Mouse (Mus musculus) cerebellum, postnatal 10 days (tissue): Measurements from ENCODE around the gene Rhot2.
"Not testable (repeated sequence)": the region's sequence is repeated elsewhere in the genome, so short reads cannot be mapped to it uniquely, and the experiment has no call there.

Source experiments
- DNase-seq, 2 experiments: peaks; one replicate each; pipeline ENCODE4 v3.0.0; 2021; ENCODE audit warnings: mixed read lengths in 2 of 2

Rhot2 gene

GRCm38 (mm10) chr17:25874148-25874720, 29.6 kb upstream of the Rhot2 start:
- DNase-seq, result no peak

DNA sequence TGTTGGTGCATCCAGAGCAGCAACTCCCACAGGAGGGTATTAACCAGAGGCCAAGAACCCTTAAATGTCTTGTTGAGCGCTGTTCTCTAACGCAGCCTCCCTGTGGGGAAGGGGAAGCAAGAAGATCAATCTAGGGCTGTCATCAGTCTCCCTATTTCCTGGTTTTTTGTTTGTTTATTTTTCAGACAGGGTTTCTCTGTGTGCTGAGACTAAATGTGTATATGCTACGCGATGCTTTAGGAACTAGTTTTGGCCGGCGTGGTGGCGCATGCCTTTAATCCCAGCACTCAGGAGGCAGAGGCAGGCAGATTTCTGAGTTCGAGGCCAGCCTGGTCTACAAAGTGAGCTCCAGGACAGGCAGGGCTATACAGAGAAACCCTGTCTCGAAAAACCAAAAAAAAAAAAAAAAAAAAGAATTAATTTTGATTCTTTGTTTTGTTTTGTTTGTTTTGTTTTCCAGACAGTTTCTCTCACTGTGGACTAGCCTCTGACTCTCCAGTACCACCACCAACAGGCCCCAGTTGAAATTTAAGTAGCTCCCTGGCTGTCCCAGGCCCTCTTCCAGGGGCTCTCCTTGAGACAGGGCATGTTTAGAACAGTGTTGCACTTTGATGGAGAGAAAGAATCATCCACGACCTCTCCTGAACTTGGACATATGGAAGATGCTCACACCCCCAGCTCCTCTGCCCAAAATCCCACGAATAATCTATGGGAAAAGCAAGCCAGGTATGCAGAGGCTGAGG, 28.9 kb upstream of the Rhot2 start:
- no peak for DNase-seq

GRCm38 (mm10) chr17:25872676-25873075, 28.0 kb upstream of the Rhot2 start:
- no peak for DNase-seq

GRCm38 (mm10) chr17:25871566-25871965, 26.9 kb upstream of the Rhot2 start:
- DNase-seq, result not testable (repeated sequence)

- no peak for DNase-seq
Measured at GRCm38 (mm10) chr17:25869954-25870353, 25.3 kb upstream of the Rhot2 start.

DNA sequence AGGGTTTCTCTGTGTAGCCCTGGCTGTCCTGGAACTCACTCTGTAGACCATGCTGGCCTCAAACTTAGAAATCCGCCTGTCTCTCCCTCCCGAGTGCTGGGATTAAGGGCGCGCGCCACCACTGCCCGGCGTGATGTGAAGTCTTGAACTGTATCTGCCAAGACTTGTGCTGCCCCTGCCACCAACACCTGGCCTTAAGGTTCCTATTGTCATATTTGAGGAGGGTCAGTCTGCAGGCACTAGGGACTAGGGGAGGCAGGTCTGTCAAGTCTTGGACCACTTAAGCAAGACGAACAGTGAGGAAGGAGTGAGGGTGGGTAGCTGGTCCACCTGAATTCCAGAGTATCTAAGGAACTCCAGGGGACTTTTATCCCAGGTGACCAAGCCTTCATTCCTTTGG, 24.8 kb upstream of the Rhot2 start:
- DNase-seq, result no peak

DNA sequence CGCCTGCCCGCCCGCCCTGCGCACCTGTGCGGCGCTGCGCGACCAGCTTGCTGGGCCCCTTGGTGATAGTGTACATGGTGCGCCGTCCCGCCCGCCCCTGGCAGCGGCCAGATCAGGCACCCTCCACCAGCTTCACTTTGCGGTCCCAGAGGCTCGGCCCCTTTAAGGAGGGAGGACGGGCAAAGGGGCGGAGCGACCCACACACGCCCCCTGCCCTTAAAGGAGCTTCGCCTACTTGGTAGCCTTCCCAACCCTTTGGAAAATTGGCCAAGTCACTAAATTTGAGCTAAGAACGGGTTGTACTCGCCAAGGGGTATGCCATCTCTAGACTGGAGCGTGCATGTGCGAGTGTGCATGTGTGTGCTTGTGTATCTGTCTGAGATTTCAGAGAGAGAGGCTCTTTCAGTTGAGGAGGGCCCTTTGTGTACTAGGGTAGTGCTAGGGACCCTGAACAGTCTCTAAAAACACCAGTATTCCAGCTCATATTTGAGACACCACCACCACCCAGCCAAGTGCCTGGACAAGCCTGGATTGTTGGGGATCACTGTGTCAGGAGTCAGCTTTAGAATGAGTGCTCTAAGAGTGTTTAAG, 24.0 kb upstream of the Rhot2 start, which contains the start of gene Mcrip2:
Mcrip2 (minus strand) TSS at position 164 of the 591 bp plus-strand sequence.
- DNase-seq, result peak; percentile 89

DNA sequence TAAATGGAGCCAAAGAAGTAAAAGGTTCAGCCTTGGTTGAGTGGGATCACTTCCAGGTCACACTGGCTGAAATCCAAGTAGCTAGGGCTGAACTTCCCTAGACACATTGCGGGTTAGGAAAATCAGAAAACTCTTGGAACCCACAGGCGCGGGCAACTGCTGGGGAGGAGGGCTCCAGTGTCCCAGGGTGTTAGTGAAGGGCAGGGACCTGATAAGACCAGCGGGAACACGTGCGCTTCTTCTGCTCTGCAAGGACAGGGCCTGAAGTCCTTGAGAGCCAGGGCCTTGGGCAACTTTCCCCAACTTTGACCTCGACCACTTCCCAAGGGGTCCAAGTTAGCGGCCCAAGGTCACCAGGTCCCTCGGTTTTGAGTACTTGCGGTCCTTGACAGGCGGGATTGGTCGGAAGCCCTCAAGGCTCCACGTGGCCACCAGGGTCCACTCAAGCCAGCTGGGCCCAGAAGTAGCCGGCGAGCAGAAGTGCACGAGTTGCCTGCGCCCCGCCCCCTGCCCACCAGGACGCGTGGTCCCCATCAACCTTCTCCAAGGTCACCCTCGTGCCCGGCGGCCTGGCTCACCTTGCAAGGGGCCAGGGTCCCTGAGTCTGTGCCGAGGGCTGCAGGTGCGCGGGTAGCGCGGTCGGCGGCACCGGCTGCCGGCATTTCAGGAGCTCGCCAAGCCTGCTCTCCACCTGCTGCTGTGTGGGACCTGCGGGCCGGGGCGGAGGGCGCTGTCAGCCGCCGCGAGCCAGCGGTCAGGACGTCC, 23.4 kb upstream of the Rhot2 start:
- peak; percentile 62 to 67 for DNase-seq

- DNase-seq, result no peak
Measured at GRCm38 (mm10) chr17:25867509-25867835, 22.8 kb upstream of the Rhot2 start.

- DNase-seq, result no peak
Measured at GRCm38 (mm10) chr17:25866172-25866571, 21.5 kb upstream of the Rhot2 start.

DNA sequence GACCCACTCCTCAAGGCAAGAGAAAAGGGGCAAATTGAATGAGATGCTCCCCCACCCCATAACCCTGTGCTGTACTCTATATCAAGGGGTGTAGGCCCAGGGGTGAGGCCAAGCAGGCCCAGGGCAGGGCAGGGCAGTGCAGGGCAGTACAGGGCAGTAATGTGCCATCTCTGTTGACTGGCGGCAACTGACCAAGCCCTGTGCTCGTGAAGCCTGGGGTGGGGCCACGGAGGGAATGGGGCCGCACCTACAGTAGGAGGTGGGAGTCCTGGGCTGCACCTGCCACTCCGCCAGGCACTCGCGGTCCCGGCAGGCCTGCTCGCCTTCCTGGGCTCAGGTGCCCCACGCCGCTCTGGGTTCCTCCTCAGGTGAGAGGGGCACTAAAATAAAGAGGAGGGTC, 20.6 kb upstream of the Rhot2 start:
- DNase-seq, result no peak

GRCm38 (mm10) chr17:25864311-25864710, 19.7 kb upstream of the Rhot2 start:
- DNase-seq, result no peak

- no peak for DNase-seq
Measured at GRCm38 (mm10) chr17:25863681-25864080, 19.0 kb upstream of the Rhot2 start.

- DNase-seq, result no peak
Measured at GRCm38 (mm10) chr17:25861704-25862612, 17.3 kb upstream of the Rhot2 start.

- DNase-seq, result peak; percentile 92 to 94
Measured at GRCm38 (mm10) chr17:25860832-25861703, 16.4 kb upstream of the Rhot2 start, which contains the start of gene Wdr90. Wdr90 (minus strand) TSS chr17:25861501.

- DNase-seq, result no peak
Measured at GRCm38 (mm10) chr17:25860229-25860628, 15.6 kb upstream of the Rhot2 start.

- DNase-seq, result peak; percentile 51 to 72
Measured at GRCm38 (mm10) chr17:25843636-25844395, 835 bp downstream of the Rhot2 start.

DNA sequence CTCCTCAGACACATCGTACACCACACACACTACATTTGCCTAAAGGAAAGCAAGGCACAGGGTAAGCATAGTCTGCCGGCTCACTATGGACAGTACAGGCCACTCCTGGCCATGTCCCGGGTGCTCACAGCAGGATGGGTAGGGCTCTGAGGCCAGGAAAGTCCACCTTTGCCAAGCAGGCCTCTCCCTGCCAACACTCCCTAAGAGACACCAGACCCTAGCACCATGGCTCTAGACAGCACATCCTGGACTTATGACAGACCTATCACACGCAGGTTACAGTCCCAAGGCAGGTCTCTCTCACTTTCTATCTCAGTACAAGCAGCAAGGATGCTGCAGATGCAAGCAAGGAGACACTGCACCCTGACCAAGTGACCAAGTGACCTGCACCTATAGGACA, 1.5 kb downstream of the Rhot2 start:
- DNase-seq, result peak in 1 of 2 experiments; percentile 28

- peak in 1 of 2 experiments; percentile 24 for DNase-seq
Measured at GRCm38 (mm10) chr17:25842509-25842908, 2.1 kb downstream of the Rhot2 start.

- DNase-seq, result no peak
Measured at GRCm38 (mm10) chr17:25841117-25841880, 3.4 kb downstream of the Rhot2 start, which contains the start of gene Gm20683. Gm20683 (minus strand) TSS chr17:25841763.
